Mouse (Mus musculus) heart, postnatal 0 days (tissue): ENCODE measurements around the gene Tbr1.

ENCODE experiments used
- CTCF ChIP-seq: IDR thresholded peaks from 2 replicates; pipeline ENCODE4 v1.5.1; 2016; ENCODE audit warnings: antibody characterized with exemption, control low read depth, low read depth
- EP300 ChIP-seq: IDR thresholded peaks from 2 replicates; pipeline ENCODE4 v1.6.1; 2016; ENCODE audit warnings: antibody characterized with exemption, low read depth

- no peak for TF ChIP-seq CTCF
- no peak for TF ChIP-seq EP300
Observed at GRCm38 (mm10) chr2:61810751-61811150, 8.0 kb downstream of the Tbr1 start.
